Mouse (Mus musculus): ENCODE data around the gene Olfr108. TPM values are rescaled to one million over a fixed set of nuclear protein-coding genes. Genes with fewer than 3 reads are reported as not detected.

Olfr108 gene
- total RNA-seq (2021): not detected
- long read RNA-seq, experiment 1: 0 reads
- long read RNA-seq, experiment 2: 0 reads

DNA sequence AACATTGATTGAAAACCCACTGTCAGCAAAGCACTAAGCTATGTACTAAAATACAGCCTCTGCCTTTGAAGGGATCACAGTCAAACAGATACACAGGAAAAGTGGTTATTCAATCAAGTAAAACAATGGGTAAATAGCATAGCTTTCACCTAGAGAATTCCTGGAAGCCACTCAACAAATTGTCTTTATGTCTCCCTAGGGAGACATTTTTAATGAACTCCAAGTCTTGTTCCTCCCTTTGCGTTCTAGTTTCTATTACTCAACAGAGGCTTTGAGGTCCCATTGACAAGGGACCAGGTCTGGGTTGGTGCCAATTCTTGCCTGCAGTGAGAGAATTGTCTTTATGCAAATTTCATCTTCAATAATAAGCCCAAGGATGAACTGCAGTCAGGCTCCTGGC is at the start of gene Olfr108:
Gene Olfr108 (plus strand): TSS at position 301 of the 400 bp plus-strand sequence.
- DNase-seq (ENCODE audit: low spot score in 2 of 2): no peak

GRCm38 (mm10) chr17:37398926-37399325 is 46.4 kb upstream of the Olfr108 start, which contains the start of gene Olfr107:
Gene Olfr107, plus strand, starts transcription at chr17:37399226.
- DNase-seq (ENCODE audit: low spot score in 2 of 2): no peak
- Histone ChIP-seq H3K4me3 (no peak within 1 kb of the TSS), H3K27ac (no peak within 1 kb of the TSS)
- no peak for TF ChIP-seq CTCF (conservative IDR thresholded peaks at IDR 0.05)

More for the DNA sequence above, at the start of gene Olfr108:
- no peak for TF ChIP-seq CTCF (conservative IDR thresholded peaks at IDR 0.05)
- no peak within 1 kb of the TSS for H3K27ac ChIP-seq
- H3K4me3 ChIP-seq: no peak within 1 kb of the TSS

GRCm38 (mm10) chr17:37413380-37413779 is 31.9 kb upstream of the Olfr108 start:
- Histone ChIP-seq H3K4me3 (no peak overlapping the region), H3K27ac (no peak overlapping the region)
- DNase-seq (ENCODE audit: low spot score in 2 of 2): no peak
- TF ChIP-seq CTCF (conservative IDR thresholded peaks at IDR 0.05): no peak

DNA sequence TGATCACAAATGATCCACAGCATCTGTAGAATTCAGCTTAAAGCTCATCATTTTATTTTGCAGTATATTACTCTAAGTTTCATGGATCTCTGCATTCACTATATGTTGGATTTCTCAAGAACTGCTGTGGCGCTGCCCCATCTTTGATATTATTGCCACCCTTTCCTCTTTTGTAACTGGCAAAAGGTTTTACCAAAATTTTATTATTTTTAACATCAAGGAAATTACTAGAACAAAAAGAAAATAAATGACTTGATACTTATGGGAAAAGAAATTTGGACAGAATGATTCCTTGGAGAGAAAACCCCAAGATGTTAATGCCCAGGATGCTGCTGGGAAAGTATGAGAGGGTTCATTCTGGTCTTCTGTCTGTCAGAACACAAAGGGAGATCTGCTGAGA is 13.3 kb downstream of the Olfr108 start, which contains the start of gene Olfr109:
Gene Olfr109 (plus strand): TSS at position 301 of the 400 bp plus-strand sequence.
- TF ChIP-seq CTCF (conservative IDR thresholded peaks at IDR 0.05): no peak
- Histone ChIP-seq H3K4me3 (no peak within 1 kb of the TSS), H3K27ac (no peak within 1 kb of the TSS)
- DNase-seq (ENCODE audit: low spot score in 2 of 2): no peak

DNA sequence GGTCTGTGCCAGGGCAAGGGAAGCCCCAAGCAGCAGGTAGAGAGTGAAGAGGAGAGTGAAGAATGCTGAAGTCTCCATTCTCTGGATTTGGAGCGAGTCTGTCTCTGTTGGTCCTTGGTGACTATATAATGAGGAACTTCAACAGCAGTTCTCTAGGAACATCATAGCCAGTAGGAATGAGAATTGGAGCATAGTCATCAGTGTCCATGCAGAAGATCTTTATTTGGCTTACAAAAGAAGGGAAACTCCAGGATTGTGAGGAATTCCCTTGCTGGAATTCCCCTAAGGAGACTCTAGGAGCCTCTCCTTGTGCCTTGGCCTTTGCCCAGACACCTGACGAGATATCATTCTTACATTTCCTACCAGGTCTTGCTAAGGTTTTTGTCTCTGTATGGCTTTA is 38.2 kb downstream of the Olfr108 start, which contains the start of gene H2-M2:
Gene H2-M2 (minus strand): TSS at position 101 of the 400 bp plus-strand sequence.
- Histone ChIP-seq H3K27ac (no peak within 1 kb of the TSS), H3K4me3 (no peak within 1 kb of the TSS)
- TF ChIP-seq CTCF (conservative IDR thresholded peaks at IDR 0.05): no peak
- DNase-seq (ENCODE audit: low spot score in 2 of 2): no peak

- no peak for TF ChIP-seq CTCF (conservative IDR thresholded peaks at IDR 0.05)
- no peak for DNase-seq (ENCODE audit: low spot score in 2 of 2)
- H3K27ac ChIP-seq: no peak within 1 kb of the TSS
- H3K4me3 ChIP-seq: no peak within 1 kb of the TSS
Observed at GRCm38 (mm10) chr17:37491930-37492518, 46.7 kb downstream of the Olfr108 start, which contains the start of gene Olfr110. Gene Olfr110, plus strand, starts transcription at chr17:37492468.

Other genes with a start within 250 kb of the Olfr108 start
- not detected for gene Olfr94, start 244.5 kb upstream of the Olfr108 start, total RNA-seq (2021)
- not detected for gene Olfr95, start 232.4 kb upstream of the Olfr108 start, total RNA-seq (2021)
- not detected for gene Olfr96, start 225.3 kb upstream of the Olfr108 start, total RNA-seq (2021)
- not detected for gene Olfr97, start 208.2 kb upstream of the Olfr108 start, total RNA-seq (2021)
- not detected for gene Olfr98, start 181.7 kb upstream of the Olfr108 start, total RNA-seq (2021)
- gene H2-M3, start 175.3 kb upstream of the Olfr108 start, total RNA-seq (2021): 1 to 10 TPM; 2.4 to 3.4 TPM
- not detected for gene Olfr99, start 162.0 kb upstream of the Olfr108 start, total RNA-seq (2021)
- not detected for gene Olfr101, start 141.2 kb upstream of the Olfr108 start, total RNA-seq (2021)
- gene Olfr102, start 128.4 kb upstream of the Olfr108 start, total RNA-seq (2021): not detected
- gene Olfr103, start 105.8 kb upstream of the Olfr108 start, total RNA-seq (2021): not detected
- gene Olfr104-ps, start 85.9 kb upstream of the Olfr108 start, total RNA-seq (2021): not detected
- not detected for gene Olfr105-ps, start 66.4 kb upstream of the Olfr108 start, total RNA-seq (2021)
- not detected for gene Olfr106-ps, start 55.1 kb upstream of the Olfr108 start, total RNA-seq (2021)
- not detected for gene Olfr107, start 46.3 kb upstream of the Olfr108 start, total RNA-seq (2021)
- not detected for gene Olfr109, start 13.4 kb downstream of the Olfr108 start, total RNA-seq (2021)
- gene H2-M2, start 38.1 kb downstream of the Olfr108 start, total RNA-seq (2021): not detected
- gene Olfr110, start 47.0 kb downstream of the Olfr108 start, total RNA-seq (2021): not detected
- not detected for gene Olfr111, start 62.5 kb downstream of the Olfr108 start, total RNA-seq (2021)
- not detected for gene Olfr112, start 124.0 kb downstream of the Olfr108 start, total RNA-seq (2021)
- not detected for gene Olfr113, start 132.2 kb downstream of the Olfr108 start, total RNA-seq (2021)
- not detected for gene Olfr114, start 147.3 kb downstream of the Olfr108 start, total RNA-seq (2021)
- not detected for gene Olfr115, start 181.6 kb downstream of the Olfr108 start, total RNA-seq (2021)
- not detected for gene Olfr116, start 181.7 kb downstream of the Olfr108 start, total RNA-seq (2021)
- gene Olfr117, start 218.3 kb downstream of the Olfr108 start, total RNA-seq (2021): not detected
- gene Olfr118, start 221.5 kb downstream of the Olfr108 start, total RNA-seq (2021): not detected

All from layer of hippocampus, adult 2 months (tissue).